16 mouse cellular contexts compared by ENCODE assay signal in the genomic region with DNA sequence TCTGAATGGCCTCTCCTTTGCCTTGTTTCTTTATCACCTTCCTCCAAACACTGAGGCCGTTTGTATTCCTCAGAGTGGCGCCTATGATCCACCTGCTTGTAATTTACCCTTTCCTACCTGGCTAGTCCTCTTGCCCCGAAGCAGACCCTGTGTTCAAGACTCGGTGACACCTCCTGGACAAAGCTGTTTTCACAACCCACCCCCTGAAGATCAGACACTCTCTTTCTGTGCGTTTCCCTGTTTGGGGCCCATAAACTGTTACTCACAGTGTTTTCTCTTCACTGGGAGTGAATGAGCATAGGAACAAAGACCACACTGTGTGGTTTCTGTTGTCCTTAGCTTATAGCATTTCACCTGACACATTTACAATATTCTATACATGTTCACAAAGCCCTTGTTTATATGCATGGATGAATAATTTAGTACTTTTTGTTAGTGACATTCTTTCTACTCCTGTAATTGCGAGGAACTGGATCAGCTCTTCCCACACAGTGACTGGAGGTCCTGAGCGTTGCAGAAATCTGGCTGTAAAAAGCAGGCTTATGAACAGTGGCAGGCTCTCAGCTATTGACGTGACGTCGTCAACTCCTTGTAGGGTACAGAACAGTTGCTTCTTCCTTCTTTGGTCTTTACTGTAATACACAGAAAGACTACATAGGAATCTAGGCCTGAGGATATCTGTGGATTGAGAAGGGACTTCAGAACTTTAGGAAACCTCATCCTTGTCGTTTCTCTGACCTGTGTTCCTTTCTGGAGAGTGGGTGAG.
DNase-seq lines count a peak whose midpoint lies in the region; ATAC-seq lines count a peak whose summit lies in the region.
"Had no signal": no experiment of that assay in that cellular context is flagged by ENCODE, and none has a peak within 500 bp of the region (broad histone marks: within the 10 kb centered on the region; RNA-seq: fewer than 3 reads in every experiment).

No protein-coding gene starts in this region.

- DNase-seq in heart, embryonic 10.5 days (ENCODE audit: low spot score), result no peak
- no peak for DNase-seq in heart, adult 9 months (ENCODE audit: low spot score in 2 of 2)
- DNase-seq in lung, postnatal 4 days, result no peak
- no peak for DNase-seq in forebrain, embryonic 11.5 days (ENCODE audit: low spot score)
- peak; percentile 75 for DNase-seq in retina, postnatal 1 day
- no peak for DNase-seq in urinary bladder, adult 18-20 months (ENCODE audit: low spot score in 2 of 2)
- no peak for DNase-seq in B cell, adult 2 months
- DNase-seq: adrenal gland, postnatal 36 days; cerebellum, adult 11-12 months; gastrocnemius, postnatal 25 days; heart, postnatal 10 days; kidney, adult 9 months; left cerebral cortex, postnatal 4 days; lung, adult 18-20 months; spleen, adult 18-20 months had no signal

- H3K27ac ChIP-seq in heart, embryonic 10.5 days, result peak overlapping the region; percentile 49; the same call in 1 of the 2 replicates
- 0 out of 2 replicates have a peak overlapping the region, but pooled peaks have one; percentile 15 for H3K27ac ChIP-seq in lung, embryonic 15.5 days
- H3K27ac ChIP-seq in forebrain, embryonic 11.5 days (ENCODE audit: low read depth, low read length), result no peak overlapping the region; the same call in 1 of the 2 replicates

- no peaks in the 10 kb centered on the region for H3K27me3 ChIP-seq in heart, embryonic 10.5 days (ENCODE audit: insufficient read depth, poor library complexity, severe bottlenecking)
- H3K27me3 ChIP-seq in lung, embryonic 15.5 days, result no peaks in the 10 kb centered on the region
- no peaks in the 10 kb centered on the region for H3K27me3 ChIP-seq in forebrain, embryonic 11.5 days (ENCODE audit: control insufficient read depth, insufficient read depth, low read length)

- H3K4me2 ChIP-seq in lung, embryonic 15.5 days, result no peak overlapping the region
- H3K4me2 ChIP-seq in forebrain, embryonic 11.5 days (ENCODE audit: low read depth, low read length, severe bottlenecking), result no peak overlapping the region

- 67% methylated on average over 11 of the region's 11 CpGs for WGBS in heart, embryonic 10.5 days
- 63% methylated on average over 11 of the region's 11 CpGs for WGBS in lung, embryonic 15.5 days
- WGBS in forebrain, embryonic 11.5 days, result 42% methylated on average over 11 of the region's 11 CpGs

- no peak for ATAC-seq in lung, embryonic 15.5 days (ENCODE audit: borderline replicate concordance, extremely low read depth, low FRiP score, low TSS enrichment)
- 0 out of 2 replicates have a peak, but pooled peaks have one; percentile 24 for ATAC-seq in forebrain, embryonic 11.5 days (replicated peaks; ENCODE audit: low FRiP score)

- H3K9me3 ChIP-seq in heart, embryonic 10.5 days, result no peaks in the 10 kb centered on the region
- no peaks in the 10 kb centered on the region for H3K9me3 ChIP-seq in lung, embryonic 15.5 days
- no peaks in the 10 kb centered on the region for H3K9me3 ChIP-seq in forebrain, embryonic 11.5 days (ENCODE audit: control insufficient read depth, low read length)

- no peak overlapping the region for H3K9ac ChIP-seq in lung, embryonic 15.5 days
- no peak overlapping the region for H3K9ac ChIP-seq in forebrain, embryonic 11.5 days (ENCODE audit: low read length)

- H3K36me3 ChIP-seq in heart, embryonic 10.5 days, result no peaks in the 10 kb centered on the region
- H3K36me3 ChIP-seq in lung, embryonic 15.5 days, result no peaks in the 10 kb centered on the region
- H3K36me3 ChIP-seq in forebrain, embryonic 11.5 days (ENCODE audit: control insufficient read depth, insufficient read depth, low read length), result no peaks in the 10 kb centered on the region

- H3K4me3 ChIP-seq in heart, embryonic 10.5 days, result no peak overlapping the region
- H3K4me3 ChIP-seq in lung, embryonic 15.5 days, result no peak overlapping the region
- no peak overlapping the region for H3K4me3 ChIP-seq in forebrain, embryonic 11.5 days (ENCODE audit: low read depth, low read length)

- H3K4me1 ChIP-seq in heart, embryonic 10.5 days, result peaks cover 27% of the 10 kb centered on the region
- H3K4me1 ChIP-seq in lung, embryonic 15.5 days, result peaks cover 51% of the 10 kb centered on the region
- H3K4me1 ChIP-seq in forebrain, embryonic 11.5 days (replicated peaks; ENCODE audit: control insufficient read depth, insufficient read depth, low read length), result peaks cover 9% of the 10 kb centered on the region
